Mouse (Mus musculus) ovary, postnatal 10 days (tissue): Measurements from ENCODE around the gene Myh6.
"Not testable (repeated sequence)": the region's sequence is repeated elsewhere in the genome, so short reads cannot be mapped to it uniquely, and the experiment has no call there.

Experiments
- DNase-seq: peaks from one replicate; pipeline ENCODE4 v3.0.0; 2022; ENCODE audit warnings: low spot score

Gene Myh6

GRCm38 (mm10) chr14:54958503-54958902 lies 8.2 kb downstream of the Myh6 start:
- DNase-seq: no peak

GRCm38 (mm10) chr14:54956533-54956932 lies 10.2 kb downstream of the Myh6 start:
- DNase-seq: no peak

- no peak for DNase-seq
Observed at GRCm38 (mm10) chr14:54955481-54955880, 11.2 kb downstream of the Myh6 start.

GRCm38 (mm10) chr14:54954474-54954873 lies 12.3 kb downstream of the Myh6 start:
- DNase-seq: no peak

GRCm38 (mm10) chr14:54953664-54954206 lies 13.0 kb downstream of the Myh6 start:
- no peak for DNase-seq

GRCm38 (mm10) chr14:54951587-54951986 lies 15.1 kb downstream of the Myh6 start:
- DNase-seq: no peak

GRCm38 (mm10) chr14:54950493-54950892 lies 16.2 kb downstream of the Myh6 start:
- DNase-seq: no peak

- no peak for DNase-seq
Observed at GRCm38 (mm10) chr14:54948781-54949180, 17.9 kb downstream of the Myh6 start.

GRCm38 (mm10) chr14:54947008-54947407 lies 19.7 kb downstream of the Myh6 start:
- not testable (repeated sequence) for DNase-seq

- DNase-seq: no peak
Observed at GRCm38 (mm10) chr14:54945975-54946704, 20.6 kb downstream of the Myh6 start.

GRCm38 (mm10) chr14:54944939-54945338 lies 21.8 kb downstream of the Myh6 start:
- no peak for DNase-seq

GRCm38 (mm10) chr14:54943971-54944370 lies 22.8 kb downstream of the Myh6 start:
- no peak for DNase-seq

GRCm38 (mm10) chr14:54942479-54942878 lies 24.2 kb downstream of the Myh6 start:
- DNase-seq: no peak

GRCm38 (mm10) chr14:54941024-54941978 lies 25.4 kb downstream of the Myh6 start:
- DNase-seq: no peak

- no peak for DNase-seq
Observed at GRCm38 (mm10) chr14:54940176-54940530, 26.6 kb downstream of the Myh6 start.

- DNase-seq: peak; percentile 39
Observed at GRCm38 (mm10) chr14:54939434-54940175, 27.1 kb downstream of the Myh6 start.

- no peak for DNase-seq
Observed at GRCm38 (mm10) chr14:54938431-54939219, 28.1 kb downstream of the Myh6 start.

GRCm38 (mm10) chr14:54937361-54938182 lies 29.2 kb downstream of the Myh6 start:
- no peak for DNase-seq

GRCm38 (mm10) chr14:54936831-54937160 lies 29.9 kb downstream of the Myh6 start:
- DNase-seq: no peak
